Mouse (Mus musculus) cortical plate, adult 2 months (tissue): ENCODE results near the gene Fmnl1.

Source experiments
- CTCF ChIP-seq: fragments of 200-500 bp; IDR thresholded peaks from 2 replicates; pipeline ENCODE4 v1.5.1; 2011; ENCODE audit warnings: mild to moderate bottlenecking, control low read depth, low read length; ENCODE audit not compliant: insufficient read depth; ENCODE audit errors: extremely low read depth
- POLR2A ChIP-seq: fragments of 200-500 bp; IDR thresholded peaks from 2 replicates; pipeline ENCODE4 v1.6.1; 2011; ENCODE audit warnings: mild to moderate bottlenecking, low read length, control low read depth; ENCODE audit not compliant: insufficient read depth; ENCODE audit errors: extremely low read depth

- no peak for TF ChIP-seq CTCF
- TF ChIP-seq POLR2A: no peak
These were observed 5.6 kb downstream of the Fmnl1 start for GRCm38 (mm10) chr11:103176510-103176909.
